Mouse (Mus musculus): Measurements from ENCODE around the gene Tacc2.
"Not testable (repeated sequence)": the region's sequence is repeated elsewhere in the genome, so short reads cannot be mapped to it uniquely, and the experiment has no call there.

DNA sequence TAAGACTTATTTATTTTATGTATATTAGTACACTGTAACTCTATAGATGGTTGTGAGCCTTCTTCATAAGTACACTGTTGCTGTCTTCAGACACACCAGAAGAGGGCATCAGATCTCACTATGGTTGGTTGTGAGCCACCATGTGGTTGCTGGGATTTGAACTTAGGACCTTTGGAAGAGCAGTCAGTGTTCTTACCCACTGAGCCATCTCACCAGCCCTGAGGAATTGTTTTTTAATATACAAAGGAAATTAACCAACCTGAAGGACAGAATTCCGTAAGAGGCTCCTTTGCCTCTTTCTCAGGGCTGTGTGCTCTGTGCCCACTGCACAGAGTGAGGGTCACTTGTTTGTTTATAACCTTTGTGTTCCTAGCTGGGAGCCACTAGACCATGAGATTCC, 90.8 kb downstream of the Tacc2 start:
- TF ChIP-seq TAL1, GATA1 (IDR thresholded peaks at IDR 0.05; ENCODE audit: low read length): not testable (repeated sequence)
